Mouse (Mus musculus) liver, embryonic 14.5 days (tissue): ENCODE measurements around the gene Cmtm2a.
"Not testable (repeated sequence)": the region's sequence is repeated elsewhere in the genome, so short reads cannot be mapped to it uniquely, and the experiment has no call there.

Experiments
- CTCF ChIP-seq: IDR thresholded peaks from 2 replicates; pipeline ENCODE4 v1.5.1; 2016; ENCODE audit warnings: antibody characterized with exemption, low read depth, control low read depth
- EP300 ChIP-seq: IDR thresholded peaks from 2 replicates; pipeline ENCODE4 v1.6.1; 2016; ENCODE audit warnings: antibody characterized with exemption, low read depth

GRCm38 (mm10) chr8:104264271-104264935, 28.6 kb downstream of the Cmtm2a start:
- TF ChIP-seq CTCF, EP300: not testable (repeated sequence)
